In the genomic region with DNA sequence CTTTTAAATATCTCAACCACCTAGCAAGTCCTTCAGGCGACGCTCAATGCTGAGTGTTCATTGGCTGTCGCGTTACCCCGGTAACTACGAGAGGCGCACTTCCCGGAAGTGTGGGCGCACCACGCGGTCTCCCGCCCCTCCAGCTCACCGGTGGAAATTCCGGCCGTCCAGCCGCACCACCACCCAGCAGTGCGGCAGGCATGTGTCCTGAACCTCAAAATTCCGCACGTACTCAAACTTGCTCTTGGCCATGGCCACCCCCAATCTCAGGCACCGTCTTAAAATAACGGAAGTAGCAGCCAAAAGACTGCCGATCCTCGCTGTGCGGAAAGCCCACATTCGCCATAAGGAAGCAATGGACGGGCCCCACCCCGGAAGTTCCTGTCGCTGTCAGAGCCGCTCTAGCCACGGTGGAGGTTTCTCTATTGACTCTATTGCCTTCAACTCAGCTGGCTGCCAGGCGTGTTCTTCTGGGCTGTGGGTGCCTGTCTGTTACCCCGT, we compare ENCODE assay signal across 7 mouse cellular contexts. TPM values are rescaled to one million over a fixed set of nuclear protein-coding genes. Genes with fewer than 3 reads are reported as not detected.
DNase-seq lines count a peak whose midpoint lies in the region; ATAC-seq and TF ChIP-seq lines count a peak whose summit lies in the region.

A gene (minus strand): TSS at position 368 of the 501 bp plus-strand sequence.

- H3K9ac ChIP-seq in embryonic facial prominence, embryonic 12.5 days = no peak within 1 kb of the TSS
- peak within 1 kb of the TSS; percentile 32 for H3K9ac ChIP-seq in limb, embryonic 12.5 days (replicated peaks)
- peak within 1 kb of the TSS; percentile 62; the same call in 1 of the 2 replicates for H3K9ac ChIP-seq in midbrain, embryonic 15.5 days

- no peak for TF ChIP-seq POLR2A in kidney, adult 2 months (IDR thresholded peaks at IDR 0.05; ENCODE audit: low read depth, low read length)
- TF ChIP-seq POLR2A in spleen, adult 2 months (IDR thresholded peaks at IDR 0.05; ENCODE audit: low read depth, low read length) = peak; percentile 4

- no peaks in the 10 kb centered on the region for H3K27me3 ChIP-seq in embryonic facial prominence, embryonic 12.5 days
- no peaks in the 10 kb centered on the region for H3K27me3 ChIP-seq in kidney, adult 2 months (replicated peaks; ENCODE audit: control insufficient read depth, insufficient read depth, low read length)
- H3K27me3 ChIP-seq in limb, embryonic 12.5 days = no peaks in the 10 kb centered on the region
- no peaks in the 10 kb centered on the region for H3K27me3 ChIP-seq in midbrain, embryonic 15.5 days (replicated peaks)
- H3K27me3 ChIP-seq in spleen, adult 2 months (ENCODE audit: control insufficient read depth, insufficient read depth, low read length) = no peaks in the 10 kb centered on the region

- peaks cover 3% of the 10 kb centered on the region; the same call in 1 of the 2 replicates for H3K36me3 ChIP-seq in embryonic facial prominence, embryonic 12.5 days
- H3K36me3 ChIP-seq in kidney, adult 2 months (ENCODE audit: control insufficient read depth, insufficient read depth, low read length) = no peaks in the 10 kb centered on the region
- H3K36me3 ChIP-seq in limb, embryonic 12.5 days = peaks cover 20% of the 10 kb centered on the region
- H3K36me3 ChIP-seq in midbrain, embryonic 15.5 days (replicated peaks) = no peaks in the 10 kb centered on the region
- peaks cover 7% of the 10 kb centered on the region for H3K36me3 ChIP-seq in spleen, adult 2 months (ENCODE audit: control insufficient read depth, insufficient read depth, low read length)

- peak within 1 kb of the TSS; percentile 52 for H3K4me3 ChIP-seq in embryonic facial prominence, embryonic 12.5 days
- H3K4me3 ChIP-seq in kidney, adult 2 months (ENCODE audit: insufficient read depth, low read depth, low read length) = peak within 1 kb of the TSS; percentile 81
- H3K4me3 ChIP-seq in limb, embryonic 12.5 days (replicated peaks) = peak within 1 kb of the TSS; percentile 57
- H3K4me3 ChIP-seq in midbrain, embryonic 15.5 days = peak within 1 kb of the TSS; percentile 91
- H3K4me3 ChIP-seq in spleen, adult 2 months (ENCODE audit: extremely low read depth, insufficient read depth, insufficient read length) = peak within 1 kb of the TSS; percentile 99

- under 1% methylated on average over 32 of the region's 32 CpGs for WGBS in embryonic facial prominence, embryonic 12.5 days
- under 1% methylated on average over 32 of the region's 32 CpGs for WGBS in kidney, adult 2 months
- WGBS in limb, embryonic 12.5 days = under 1% methylated on average over 32 of the region's 32 CpGs
- WGBS in midbrain, embryonic 15.5 days = under 1% methylated on average over 32 of the region's 32 CpGs
- under 1% methylated on average over 32 of the region's 32 CpGs for WGBS in spleen, adult 2 months

- peak; percentile 97 for ATAC-seq in embryonic facial prominence, embryonic 12.5 days (ENCODE audit: insufficient number of reproducible peaks, insufficient read depth, low FRiP score, low TSS enrichment)
- ATAC-seq in limb, embryonic 12.5 days (ENCODE audit: insufficient number of reproducible peaks, insufficient read depth, low FRiP score, low TSS enrichment, low read depth) = peak; percentile 97
- ATAC-seq in midbrain, embryonic 15.5 days (replicated peaks) = peak; percentile 99

- peak within 1 kb of the TSS; percentile 63 for H3K4me2 ChIP-seq in embryonic facial prominence, embryonic 12.5 days (replicated peaks)
- H3K4me2 ChIP-seq in limb, embryonic 12.5 days = peak within 1 kb of the TSS; percentile 61
- H3K4me2 ChIP-seq in midbrain, embryonic 15.5 days = peak within 1 kb of the TSS; percentile 55

- peak; percentile 89 for DNase-seq in adrenal gland, postnatal 25 days
- peak; percentile 95 for DNase-seq in heart, adult 18-20 months
- DNase-seq in kidney, adult 2 months = peak; percentile 96
- peak; percentile 89 to 94 for DNase-seq in spleen, adult 2 months (ENCODE audit: low read depth in 1 of 2, low spot score in 2 of 2)

- H3K9me3 ChIP-seq in embryonic facial prominence, embryonic 12.5 days = no peaks in the 10 kb centered on the region
- no peaks in the 10 kb centered on the region for H3K9me3 ChIP-seq in limb, embryonic 12.5 days
- no peaks in the 10 kb centered on the region for H3K9me3 ChIP-seq in midbrain, embryonic 15.5 days

- no peaks in the 10 kb centered on the region for H3K4me1 ChIP-seq in embryonic facial prominence, embryonic 12.5 days
- H3K4me1 ChIP-seq in kidney, adult 2 months (ENCODE audit: control insufficient read depth, insufficient read depth, low read length) = no peaks in the 10 kb centered on the region
- H3K4me1 ChIP-seq in limb, embryonic 12.5 days (replicated peaks) = no peaks in the 10 kb centered on the region
- H3K4me1 ChIP-seq in midbrain, embryonic 15.5 days = peaks cover 12% of the 10 kb centered on the region
- H3K4me1 ChIP-seq in spleen, adult 2 months (ENCODE audit: control insufficient read depth, insufficient read depth, insufficient read length) = no peaks in the 10 kb centered on the region

- TF ChIP-seq CTCF in kidney, adult 2 months (conservative IDR thresholded peaks at IDR 0.05; ENCODE audit: insufficient read depth, insufficient read length, low read depth, low read length) = no peak
- 0 out of 2 replicates have a peak, but pooled peaks have one; percentile 3 for TF ChIP-seq CTCF in spleen, adult 2 months (IDR thresholded peaks at IDR 0.05; ENCODE audit: extremely low read depth, insufficient read depth, insufficient read length, insufficient replicate concordance)

- no peak within 1 kb of the TSS for H3K27ac ChIP-seq in embryonic facial prominence, embryonic 12.5 days
- peak within 1 kb of the TSS; percentile 59 for H3K27ac ChIP-seq in kidney, adult 2 months (ENCODE audit: insufficient read depth, low read depth, low read length)
- H3K27ac ChIP-seq in limb, embryonic 12.5 days = no peak within 1 kb of the TSS
- peak within 1 kb of the TSS; percentile 82 for H3K27ac ChIP-seq in midbrain, embryonic 15.5 days
- H3K27ac ChIP-seq in spleen, adult 2 months (ENCODE audit: insufficient read depth, low read length) = peak within 1 kb of the TSS; percentile 97

RNA-seq across cellular contexts. Expression of the gene that starts here (rescaled TPM):
- total RNA-seq in adrenal gland, postnatal 25 days (2021) = 20.3 and 21.0 TPM in 2 replicates
- 12.8 and 13.5 TPM in 2 replicates for polyA plus RNA-seq in embryonic facial prominence, embryonic 12.5 days (2016; fragmentation: Nextera tagmentation; extraction: Ambion mirVana)
- 1 to 10 TPM; 4.4 to 4.9 TPM for total RNA-seq in heart, adult 18-20 months (2021)
- 4.8 and 7.9 TPM in 2 replicates for polyA plus RNA-seq in kidney, adult 2 months (2012; rRNA removed)
- 14.5 and 14.8 TPM in 2 replicates for polyA plus RNA-seq in limb, embryonic 12.5 days (2016; fragmentation: Nextera tagmentation; extraction: Ambion mirVana)
- 10.1 and 10.2 TPM in 2 replicates for polyA plus RNA-seq in midbrain, embryonic 15.5 days (2015; fragmentation: Nextera tagmentation; extraction: Ambion mirVana)
- 4.4 and 5.5 TPM in 2 replicates for polyA plus RNA-seq in spleen, adult 2 months (2012; rRNA removed)

Comparison
In these comparisons a context has a peak if more than half of its experiments do, and no peak if none do; other contexts are left out.
1. H3K27ac ChIP-seq: peak in kidney, adult 2 months (single experiment), midbrain, embryonic 15.5 days (single experiment) and spleen, adult 2 months (single experiment); none in embryonic facial prominence, embryonic 12.5 days (single experiment) and limb, embryonic 12.5 days (single experiment).
2. Peak in every context shown above with its lines, with median percentiles within 50 percentile points of each other: DNase-seq, ATAC-seq, H3K4me2 ChIP-seq and H3K4me3 ChIP-seq.